Mouse (Mus musculus) hindbrain, embryonic 16.5 days (tissue): Measurements from ENCODE around the gene Asb11. TPM values are rescaled to one million over a fixed set of nuclear protein-coding genes. Genes with fewer than 3 reads are reported as not detected.

Experiments used
- ATAC-seq: fragments of 200-750 bp; cut with Nextera tagmentation; 2 replicates; pipeline ENCODE4 v1.8.0; 2017; ENCODE audit warnings: moderate TSS enrichment, moderate library complexity
- H3K27ac ChIP-seq: fragments of 300-500 bp; sonication (generic); 2 replicates; pipeline ENCODE4 v1.5.1; 2014; ENCODE audit warnings: low read depth, mild to moderate bottlenecking, control low read depth, low read length, moderate library complexity
- H3K27me3 ChIP-seq: fragments of 300-500 bp; sonication (generic); replicated peaks from 2 replicates; pipeline ENCODE4 v1.6.1; 2014; ENCODE audit warnings: low read length; ENCODE audit not compliant: control insufficient read depth, insufficient read depth
- H3K36me3 ChIP-seq: fragments of 300-500 bp; sonication (generic); 2 replicates; pipeline ENCODE4 v1.6.1; 2014; ENCODE audit warnings: mild to moderate bottlenecking, low read length, moderate library complexity, mixed read lengths; ENCODE audit not compliant: control insufficient read depth, insufficient read depth
- H3K4me1 ChIP-seq: fragments of 300-500 bp; sonication (generic); 2 replicates; pipeline ENCODE4 v1.6.1; 2014; ENCODE audit warnings: low read depth, low read length; ENCODE audit not compliant: control insufficient read depth, insufficient read depth
- H3K4me2 ChIP-seq: fragments of 300-500 bp; sonication (generic); 2 replicates; pipeline ENCODE4 v1.6.1; 2014; ENCODE audit warnings: mild to moderate bottlenecking, low read length, control low read depth, moderate library complexity
- H3K4me3 ChIP-seq: fragments of 300-500 bp; sonication (generic); 2 replicates; pipeline ENCODE4 v1.5.1; 2014; ENCODE audit warnings: mild to moderate bottlenecking, low read length, control low read depth, moderate library complexity
- H3K9ac ChIP-seq: fragments of 300-500 bp; sonication (generic); 2 replicates; pipeline ENCODE4 v1.6.1; 2014; ENCODE audit warnings: low read depth, mild to moderate bottlenecking, control low read depth, low read length, moderate library complexity
- H3K9me3 ChIP-seq: fragments of 300-500 bp; sonication (generic); 2 replicates; pipeline ENCODE4 v1.6.1; 2014; ENCODE audit warnings: mild to moderate bottlenecking, low read length, moderate library complexity; ENCODE audit not compliant: control insufficient read depth
- WGBS: fragments of 180-500 bp; shearing (Covaris S2); extraction: QIAGEN DNeasy Blood & Tissue Kit; methylation state at CpG from one replicate; pipeline ENCODE4 v1.1.7; 2014; 5-methylcytosine and 5-hydroxymethylcytosine counted together
- polyA plus RNA-seq: library from polyadenylated mRNA; unstranded; fragments of >200 nt; fragmentation: Nextera tagmentation; extraction: Ambion mirVana; gene quantifications from 2 replicates; pipeline ENCODE4 v1.2.1, GENCODE M21; 2015

Asb11 gene
- polyA plus RNA-seq, 1 experiment from 2014 or later: not detected

GRCm38 (mm10) chrX:164459205-164459878 is 22.5 kb downstream of the Asb11 start:
- Histone ChIP-seq H3K9me3 (no peaks in the 10 kb centered on the region), H3K4me2 (no peak overlapping the region), H3K4me3 (no peak overlapping the region), H3K27ac (no peak overlapping the region), H3K36me3 (no peaks in the 10 kb centered on the region), H3K27me3 (no peaks in the 10 kb centered on the region), H3K9ac (no peak overlapping the region), H3K4me1 (no peaks in the 10 kb centered on the region)
- 73% methylated on average over 6 of the region's 6 CpGs for WGBS
- ATAC-seq: no peak

GRCm38 (mm10) chrX:164502258-164502657 is 65.5 kb downstream of the Asb11 start:
- 68% methylated on average over 2 of the region's 2 CpGs for WGBS
- no peak overlapping the region for H3K4me3 ChIP-seq
- H3K27me3 ChIP-seq: no peaks in the 10 kb centered on the region
- no peak for ATAC-seq
- H3K4me2 ChIP-seq: no peak overlapping the region
- H3K9me3 ChIP-seq: no peaks in the 10 kb centered on the region
- no peaks in the 10 kb centered on the region for H3K36me3 ChIP-seq
- no peaks in the 10 kb centered on the region for H3K4me1 ChIP-seq
- H3K27ac ChIP-seq: no peak overlapping the region
- H3K9ac ChIP-seq: no peak overlapping the region

GRCm38 (mm10) chrX:164505709-164506498 is 69.1 kb downstream of the Asb11 start, which contains the start of gene Asb9:
TSS of gene Asb9 (plus strand) at chrX:164506327.
- no peak within 1 kb of the TSS for H3K4me2 ChIP-seq
- 75% methylated on average over 10 of the region's 10 CpGs for WGBS
- no peak for ATAC-seq

GRCm38 (mm10) chrX:164507068-164507467 is 70.3 kb downstream of the Asb11 start:
- H3K9ac ChIP-seq: no peak overlapping the region
- H3K27me3 ChIP-seq: no peaks in the 10 kb centered on the region
- no peaks in the 10 kb centered on the region for H3K9me3 ChIP-seq
- 76% methylated on average over 4 of the region's 4 CpGs for WGBS
- H3K4me3 ChIP-seq: no peak overlapping the region
- ATAC-seq: no peak
- H3K4me2 ChIP-seq: no peak overlapping the region
- H3K4me1 ChIP-seq: no peaks in the 10 kb centered on the region
- H3K36me3 ChIP-seq: no peaks in the 10 kb centered on the region
- no peak overlapping the region for H3K27ac ChIP-seq

More at GRCm38 (mm10) chrX:164505709-164506498, 69.1 kb downstream of the Asb11 start, which contains the start of gene Asb9:
- Histone ChIP-seq H3K9ac (no peak within 1 kb of the TSS), H3K27me3 (no peaks in the 10 kb centered on the region), H3K4me3 (no peak within 1 kb of the TSS), H3K4me1 (no peaks in the 10 kb centered on the region), H3K36me3 (no peaks in the 10 kb centered on the region), H3K9me3 (no peaks in the 10 kb centered on the region), H3K27ac (no peak within 1 kb of the TSS)

- Histone ChIP-seq H3K4me2 (no peak overlapping the region), H3K9me3 (no peaks in the 10 kb centered on the region), H3K9ac (no peak overlapping the region), H3K27ac (no peak overlapping the region), H3K36me3 (no peaks in the 10 kb centered on the region), H3K4me3 (no peak overlapping the region), H3K27me3 (no peaks in the 10 kb centered on the region), H3K4me1 (no peaks in the 10 kb centered on the region)
- peak; percentile 80; the same call in 1 of the 2 replicates for ATAC-seq
- 66% methylated on average over 3 of the region's 3 CpGs for WGBS
Observed at GRCm38 (mm10) chrX:164508728-164509127, 71.9 kb downstream of the Asb11 start.

Other genes starting within 250 kb of the Asb11 start
- gene Bmx, start 178.8 kb upstream of the Asb11 start, polyA plus RNA-seq: 0.41 and 0.69 TPM in 2 replicates
- gene Pir, start 167.6 kb upstream of the Asb11 start, polyA plus RNA-seq: 4.6 and 5.7 TPM in 2 replicates
- gene Vegfd, start 63.6 kb upstream of the Asb11 start, polyA plus RNA-seq: 0.41 and 0.43 TPM in 2 replicates
- 4.7 and 5.2 TPM in 2 replicates for gene Piga, start 17.2 kb upstream of the Asb11 start, polyA plus RNA-seq
- gene Asb9, start 69.3 kb downstream of the Asb11 start, polyA plus RNA-seq: not detected in 2 replicates